Mouse (Mus musculus) myocyte (in vitro differentiated cells): ENCODE measurements around the gene Cacna1d. TPM values are rescaled to one million over a fixed set of nuclear protein-coding genes. Genes with fewer than 3 reads are reported as not detected.

Experiments
- H3K27me3 ChIP-seq: one replicate; pipeline ENCODE4 v1.6.1; 2011; ENCODE audit not compliant: control insufficient read depth, insufficient read depth, insufficient read length
- H3K36me3 ChIP-seq: one replicate; pipeline ENCODE4 v1.6.1; 2011; ENCODE audit not compliant: control insufficient read depth, insufficient read depth
- H3K4me2 ChIP-seq: one replicate; pipeline ENCODE4 v1.6.1; 2011; ENCODE audit warnings: low read depth, control low read depth
- H3K4me3 ChIP-seq: one replicate; pipeline ENCODE4 v1.5.1; 2011; ENCODE audit warnings: mild to moderate bottlenecking, control low read depth, moderate library complexity
- H3K79me2 ChIP-seq: one replicate; pipeline ENCODE4 v1.6.1; 2011; ENCODE audit not compliant: control insufficient read depth, insufficient read depth
- H3ac ChIP-seq: one replicate; pipeline ENCODE4 v1.6.1; 2011; ENCODE audit not compliant: control insufficient read depth, insufficient read length
- CEBPB ChIP-seq: IDR thresholded peaks from 2 replicates; pipeline ENCODE4 v1.6.1; 2011; ENCODE audit warnings: mild to moderate bottlenecking, moderate library complexity; ENCODE audit not compliant: poor library complexity, insufficient read depth, severe bottlenecking
- E2F4 ChIP-seq: IDR thresholded peaks from one replicate; pipeline ENCODE4 v1.6.1; 2011; ENCODE audit warnings: mild to moderate bottlenecking, control low read depth, moderate library complexity; ENCODE audit not compliant: insufficient read depth
- MAX ChIP-seq: IDR thresholded peaks from one replicate; pipeline ENCODE4 v1.6.1; 2011; ENCODE audit warnings: low read depth, mild to moderate bottlenecking, control low read depth
- MYOD1 ChIP-seq, 3 experiments: IDR thresholded peaks; one replicate each; pipeline ENCODE4 v1.6.1; 2011; ENCODE audit warnings: control low read depth in 2 of 3, low read depth in 2 of 3, mild to moderate bottlenecking in 2 of 3, moderate library complexity in 1 of 3; ENCODE audit not compliant: insufficient read length in 2 of 3, control insufficient read depth in 1 of 3
- MYOG ChIP-seq, 3 experiments: IDR thresholded peaks; one replicate each; pipeline ENCODE4 v1.6.1; 2011; ENCODE audit warnings: control low read depth in 2 of 3, low read depth in 2 of 3, mild to moderate bottlenecking in 2 of 3; ENCODE audit not compliant: insufficient read length in 2 of 3, control insufficient read depth in 1 of 3, insufficient read depth in 1 of 3
- POLR2A ChIP-seq: IDR thresholded peaks from one replicate; pipeline ENCODE4 v1.6.1; 2011; ENCODE audit warnings: low read depth, mild to moderate bottlenecking, control low read depth, moderate library complexity; ENCODE audit not compliant: insufficient read length
- POLR2AphosphoS2 ChIP-seq: IDR thresholded peaks from one replicate; pipeline ENCODE4 v1.6.1; 2011; ENCODE audit warnings: low read depth, control low read depth; ENCODE audit not compliant: insufficient read length
- REST ChIP-seq: IDR thresholded peaks from one replicate; pipeline ENCODE4 v1.6.1; 2011; ENCODE audit warnings: mild to moderate bottlenecking, control low read depth, moderate library complexity; ENCODE audit not compliant: insufficient read depth, insufficient read length
- SRF ChIP-seq: IDR thresholded peaks from one replicate; pipeline ENCODE4 v1.6.1; 2011; ENCODE audit warnings: low read depth; ENCODE audit not compliant: control insufficient read depth, insufficient read length
- TCF12 ChIP-seq: IDR thresholded peaks from one replicate; pipeline ENCODE4 v1.6.1; 2011; ENCODE audit warnings: mild to moderate bottlenecking, control low read depth; ENCODE audit not compliant: poor library complexity, insufficient read depth, severe bottlenecking
- TCF3 ChIP-seq: IDR thresholded peaks from one replicate; pipeline ENCODE4 v1.6.1; 2011; ENCODE audit warnings: low read depth, control low read depth; ENCODE audit not compliant: insufficient read length
- USF1 ChIP-seq: IDR thresholded peaks from one replicate; pipeline ENCODE4 v1.6.1; 2011; ENCODE audit warnings: low read depth, mild to moderate bottlenecking, control low read depth, moderate library complexity
- polyA plus RNA-seq: library from polyadenylated mRNA; unstranded; fragments of >200 nt; fragmentation: generic; extraction: Trizol; gene quantifications from one replicate; pipeline ENCODE4 v1.2.1, GENCODE M21; 2012; ENCODE audit warnings: missing spikeins

Gene Cacna1d
- polyA plus RNA-seq, 1 experiment = not detected

DNA sequence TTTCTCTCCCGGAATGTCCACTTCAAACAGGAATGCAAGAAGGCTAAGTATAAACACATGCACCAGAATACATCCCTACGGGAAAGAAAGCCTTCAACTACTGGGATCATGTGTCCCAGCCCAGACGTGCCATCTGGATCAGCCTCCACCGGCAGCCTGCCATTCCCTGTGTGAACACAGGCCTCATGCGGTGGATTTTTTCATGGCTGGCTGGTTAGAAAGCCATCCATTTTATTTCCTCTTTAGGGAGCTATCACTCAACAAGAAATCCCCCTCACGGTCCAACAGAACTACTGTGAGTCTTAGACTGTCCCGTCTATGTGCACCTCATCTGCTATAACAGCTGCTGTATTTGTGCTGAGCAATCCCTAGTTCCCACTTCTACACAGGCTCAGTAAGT is 343.5 kb downstream of the Cacna1d start:
- no peak overlapping the region for H3K4me3 ChIP-seq

DNA sequence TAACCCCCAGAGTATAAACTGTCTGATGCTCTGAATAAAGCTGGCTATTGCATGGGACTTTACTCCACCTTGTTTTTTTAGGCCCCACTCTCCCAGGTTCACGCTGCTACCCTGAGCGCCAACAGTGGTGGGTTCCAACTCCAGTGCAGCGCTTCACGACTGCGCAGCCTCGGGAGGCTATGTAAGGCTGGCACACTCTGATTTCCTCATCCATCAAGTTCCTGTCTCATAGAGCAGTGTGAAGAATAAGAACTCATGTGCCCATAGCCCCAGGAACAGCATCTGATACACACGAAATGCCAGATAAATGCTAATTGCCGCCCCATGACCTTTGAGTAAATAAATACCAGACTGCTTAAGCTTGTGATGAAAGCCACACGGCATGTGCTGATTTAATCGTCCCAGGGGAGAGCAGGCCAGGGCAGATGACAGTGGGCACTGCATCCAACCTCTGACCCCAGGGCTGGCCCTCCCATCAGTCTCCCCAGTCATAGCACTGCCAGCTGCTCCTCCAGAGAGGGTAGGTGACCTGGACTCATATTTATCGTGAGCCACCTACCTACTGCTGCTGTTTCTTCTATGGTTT is 352.8 kb downstream of the Cacna1d start:
- Histone ChIP-seq H3K4me2 (no peak overlapping the region), H3K27me3 (peaks cover 33% of the 10 kb centered on the region), H3K79me2 (no peaks in the 10 kb centered on the region), H3K4me3 (no peak overlapping the region), H3K36me3 (no peaks in the 10 kb centered on the region), H3ac (no peak overlapping the region)
- TF ChIP-seq TCF3 (no peak), SRF (no peak), MYOD1 (IDR thresholded peaks at IDR 0.05; ENCODE audit: control insufficient read depth in 1 of 3, insufficient read length in 2 of 3, low read depth in 2 of 3) (no peak), REST (no peak), CEBPB (no peak), MYOG (IDR thresholded peaks at IDR 0.05; ENCODE audit: control insufficient read depth in 1 of 3, insufficient read depth in 1 of 3, insufficient read length in 2 of 3, low read depth in 2 of 3) (no peak)

More for the DNA sequence above, 343.5 kb downstream of the Cacna1d start:
- Histone ChIP-seq H3K36me3 (no peaks in the 10 kb centered on the region), H3K4me2 (no peak overlapping the region), H3K27me3 (peaks cover 17% of the 10 kb centered on the region), H3K79me2 (no peaks in the 10 kb centered on the region), H3ac (no peak overlapping the region)
- TF ChIP-seq TCF12 (no peak), USF1 (no peak), MAX (no peak), POLR2AphosphoS2 (no peak), CEBPB (no peak), POLR2A (no peak), MYOD1 (IDR thresholded peaks at IDR 0.05; ENCODE audit: control insufficient read depth in 1 of 3, insufficient read length in 2 of 3, low read depth in 2 of 3) (no peak), REST (no peak), E2F4 (no peak), SRF (no peak), MYOG (IDR thresholded peaks at IDR 0.05; ENCODE audit: control insufficient read depth in 1 of 3, insufficient read depth in 1 of 3, insufficient read length in 2 of 3, low read depth in 2 of 3) (no peak), TCF3 (no peak)

- no peak overlapping the region for H3ac ChIP-seq
These were observed 353.3 kb downstream of the Cacna1d start for GRCm38 (mm10) chr14:30137961-30138360.

DNA sequence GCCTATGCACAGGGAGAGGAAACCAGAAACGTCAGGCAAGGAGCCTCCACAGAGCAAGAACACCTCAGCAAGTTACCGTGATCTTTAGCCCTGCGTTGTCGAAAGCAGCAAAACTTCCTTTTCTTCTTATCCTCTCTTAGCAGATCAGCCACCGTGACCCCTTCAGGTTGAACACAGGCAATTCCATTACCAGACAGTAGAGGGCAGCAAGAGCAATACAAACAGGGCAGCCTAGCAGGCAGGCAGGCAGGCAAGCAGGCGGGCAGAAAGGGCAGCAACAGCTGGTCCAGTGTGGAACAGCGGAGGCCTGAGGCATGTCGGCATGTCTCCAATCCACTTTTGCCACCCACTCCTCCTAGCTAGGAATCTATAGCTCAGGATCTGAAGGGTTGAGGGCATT is 354.3 kb downstream of the Cacna1d start:
- peaks cover 25% of the 10 kb centered on the region for H3K27me3 ChIP-seq
- peak overlapping the region; percentile 15 for H3K4me2 ChIP-seq
- TF ChIP-seq MYOG (IDR thresholded peaks at IDR 0.05; ENCODE audit: control insufficient read depth in 1 of 3, insufficient read depth in 1 of 3, insufficient read length in 2 of 3, low read depth in 2 of 3) (peak; percentile 13 to 94 (median 92)), MYOD1 (IDR thresholded peaks at IDR 0.05; ENCODE audit: control insufficient read depth in 1 of 3, insufficient read length in 2 of 3, low read depth in 2 of 3) (peak; percentile 70 to 100 (median 99)), REST (no peak), TCF3 (peak; percentile 78), POLR2A (no peak), TCF12 (peak; percentile 58)

More at GRCm38 (mm10) chr14:30137961-30138360, 353.3 kb downstream of the Cacna1d start:
- H3K4me3 ChIP-seq = no peak overlapping the region
- H3K4me2 ChIP-seq = no peak overlapping the region
- peaks cover 32% of the 10 kb centered on the region for H3K27me3 ChIP-seq
- TF ChIP-seq E2F4 (no peak), MYOG (IDR thresholded peaks at IDR 0.05; ENCODE audit: control insufficient read depth in 1 of 3, insufficient read depth in 1 of 3, insufficient read length in 2 of 3, low read depth in 2 of 3) (no peak), TCF12 (no peak), TCF3 (no peak), POLR2A (no peak), REST (no peak), MAX (no peak), POLR2AphosphoS2 (no peak), CEBPB (no peak), SRF (no peak), MYOD1 (IDR thresholded peaks at IDR 0.05; ENCODE audit: control insufficient read depth in 1 of 3, insufficient read length in 2 of 3, low read depth in 2 of 3) (no peak), USF1 (no peak)
- no peaks in the 10 kb centered on the region for H3K36me3 ChIP-seq
- H3K79me2 ChIP-seq = no peaks in the 10 kb centered on the region

GRCm38 (mm10) chr14:30135351-30135750 is 355.9 kb downstream of the Cacna1d start:
- no peak overlapping the region for H3ac ChIP-seq
- no peaks in the 10 kb centered on the region for H3K36me3 ChIP-seq
- no peaks in the 10 kb centered on the region for H3K79me2 ChIP-seq
- H3K4me3 ChIP-seq = no peak overlapping the region
- TF ChIP-seq E2F4 (no peak), MYOG (IDR thresholded peaks at IDR 0.05; ENCODE audit: control insufficient read depth in 1 of 3, insufficient read depth in 1 of 3, insufficient read length in 2 of 3, low read depth in 2 of 3) (no peak), TCF3 (no peak)
- H3K4me2 ChIP-seq = no peak overlapping the region
- peaks cover 30% of the 10 kb centered on the region for H3K27me3 ChIP-seq

More for the DNA sequence above, 354.3 kb downstream of the Cacna1d start:
- Histone ChIP-seq H3K36me3 (no peaks in the 10 kb centered on the region), H3ac (no peak overlapping the region), H3K79me2 (no peaks in the 10 kb centered on the region), H3K4me3 (no peak overlapping the region)
